Mouse (Mus musculus): ENCODE results near the gene Stk11. TPM values are rescaled to one million over a fixed set of nuclear protein-coding genes. Genes with fewer than 3 reads are reported as not detected.

The Stk11 gene
- polyA plus RNA-seq, 1 experiment from 2014 or later, result 20.5 TPM

Other genes starting within 250 kb of the Stk11 start
- 12.2 and 13.3 TPM in 2 replicates for gene Prtn3, start 241.3 kb upstream of the Stk11 start, polyA plus RNA-seq (2015; fragmentation: Nextera tagmentation; extraction: Ambion mirVana)
- 496 and 503 TPM in 2 replicates for gene Plppr3, start 241.2 kb upstream of the Stk11 start, polyA plus RNA-seq (2015; fragmentation: Nextera tagmentation; extraction: Ambion mirVana)
- 1.2 TPM in 1 of 2 replicates, not detected in the other for gene Elane, start 229.6 kb upstream of the Stk11 start, polyA plus RNA-seq (2015; fragmentation: Nextera tagmentation; extraction: Ambion mirVana)
- gene Cfd, start 224.9 kb upstream of the Stk11 start, polyA plus RNA-seq (2015; fragmentation: Nextera tagmentation; extraction: Ambion mirVana), result not detected in 2 replicates
- gene Med16, start 206.9 kb upstream of the Stk11 start, polyA plus RNA-seq (2015; fragmentation: Nextera tagmentation; extraction: Ambion mirVana), result 64.5 and 66.5 TPM in 2 replicates
- not detected in 2 replicates for gene Gm26602, start 204.9 kb upstream of the Stk11 start, polyA plus RNA-seq (2015; fragmentation: Nextera tagmentation; extraction: Ambion mirVana)
- gene Kiss1r, start 198.8 kb upstream of the Stk11 start, polyA plus RNA-seq (2015; fragmentation: Nextera tagmentation; extraction: Ambion mirVana), result 3.1 and 3.3 TPM in 2 replicates
- gene R3hdm4, start 194.6 kb upstream of the Stk11 start, polyA plus RNA-seq (2015; fragmentation: Nextera tagmentation; extraction: Ambion mirVana), result 292 and 296 TPM in 2 replicates
- gene Arid3a, start 188.8 kb upstream of the Stk11 start, polyA plus RNA-seq (2015; fragmentation: Nextera tagmentation; extraction: Ambion mirVana), result 2.9 and 4.7 TPM in 2 replicates
- gene Wdr18, start 155.7 kb upstream of the Stk11 start, polyA plus RNA-seq (2015; fragmentation: Nextera tagmentation; extraction: Ambion mirVana), result 87.3 and 87.5 TPM in 2 replicates
- gene Grin3b, start 145.1 kb upstream of the Stk11 start, polyA plus RNA-seq (2015; fragmentation: Nextera tagmentation; extraction: Ambion mirVana), result 0.34 and 0.66 TPM in 2 replicates
- 24.3 and 28.3 TPM in 2 replicates for gene Tmem259, start 131.5 kb upstream of the Stk11 start, polyA plus RNA-seq (2015; fragmentation: Nextera tagmentation; extraction: Ambion mirVana)
- 28.6 and 34.4 TPM in 2 replicates for gene Cnn2, start 127.2 kb upstream of the Stk11 start, polyA plus RNA-seq (2015; fragmentation: Nextera tagmentation; extraction: Ambion mirVana)
- 4.4 and 4.8 TPM in 2 replicates for gene Abca7, start 119.3 kb upstream of the Stk11 start, polyA plus RNA-seq (2015; fragmentation: Nextera tagmentation; extraction: Ambion mirVana)
- 1.9 and 2.2 TPM in 2 replicates for gene Arhgap45, start 99.2 kb upstream of the Stk11 start, polyA plus RNA-seq (2015; fragmentation: Nextera tagmentation; extraction: Ambion mirVana)
- gene Polr2e, start 76.0 kb upstream of the Stk11 start, polyA plus RNA-seq (2015; fragmentation: Nextera tagmentation; extraction: Ambion mirVana), result 132 and 148 TPM in 2 replicates
- 522 and 546 TPM in 2 replicates for gene Gpx4, start 68.6 kb upstream of the Stk11 start, polyA plus RNA-seq (2015; fragmentation: Nextera tagmentation; extraction: Ambion mirVana)
- 13.8 and 16.8 TPM in 2 replicates for gene Sbno2, start 10.2 kb upstream of the Stk11 start, polyA plus RNA-seq (2015; fragmentation: Nextera tagmentation; extraction: Ambion mirVana)
- gene Atp5d, start 22.8 kb downstream of the Stk11 start, polyA plus RNA-seq (2015; fragmentation: Nextera tagmentation; extraction: Ambion mirVana), result 444 and 468 TPM in 2 replicates
- 65.7 and 66.9 TPM in 2 replicates for gene Cbarp, start 25.0 kb downstream of the Stk11 start, polyA plus RNA-seq (2015; fragmentation: Nextera tagmentation; extraction: Ambion mirVana)
- gene Midn, start 32.5 kb downstream of the Stk11 start, polyA plus RNA-seq (2015; fragmentation: Nextera tagmentation; extraction: Ambion mirVana), result 29.5 and 29.9 TPM in 2 replicates
- 364 and 392 TPM in 2 replicates for gene Cirbp, start 50.2 kb downstream of the Stk11 start, polyA plus RNA-seq (2015; fragmentation: Nextera tagmentation; extraction: Ambion mirVana)
- gene 1600002K03Rik, start 57.1 kb downstream of the Stk11 start, polyA plus RNA-seq (2015; fragmentation: Nextera tagmentation; extraction: Ambion mirVana), result 13.3 and 14.7 TPM in 2 replicates
- 53.4 and 54.6 TPM in 2 replicates for gene Efna2, start 63.7 kb downstream of the Stk11 start, polyA plus RNA-seq (2015; fragmentation: Nextera tagmentation; extraction: Ambion mirVana)
- 56.4 and 59.5 TPM in 2 replicates for gene Mum1, start 110.6 kb downstream of the Stk11 start, polyA plus RNA-seq (2015; fragmentation: Nextera tagmentation; extraction: Ambion mirVana)
- gene Ndufs7, start 133.3 kb downstream of the Stk11 start, polyA plus RNA-seq (2015; fragmentation: Nextera tagmentation; extraction: Ambion mirVana), result 290 and 305 TPM in 2 replicates
- 16.8 and 18.9 TPM in 2 replicates for gene Gamt, start 145.2 kb downstream of the Stk11 start, polyA plus RNA-seq (2015; fragmentation: Nextera tagmentation; extraction: Ambion mirVana)
- gene Dazap1, start 145.7 kb downstream of the Stk11 start, polyA plus RNA-seq (2015; fragmentation: Nextera tagmentation; extraction: Ambion mirVana), result 60.5 and 60.8 TPM in 2 replicates
- gene Rps15, start 176.7 kb downstream of the Stk11 start, polyA plus RNA-seq (2015; fragmentation: Nextera tagmentation; extraction: Ambion mirVana), result 516 and 528 TPM in 2 replicates
- gene Apc2, start 180.2 kb downstream of the Stk11 start, polyA plus RNA-seq (2015; fragmentation: Nextera tagmentation; extraction: Ambion mirVana), result 223 and 247 TPM in 2 replicates
- 25.4 and 28.0 TPM in 2 replicates for gene 2310011J03Rik, start 204.7 kb downstream of the Stk11 start, polyA plus RNA-seq (2015; fragmentation: Nextera tagmentation; extraction: Ambion mirVana)
- 4.4 and 5.8 TPM in 2 replicates for gene Pcsk4, start 213.7 kb downstream of the Stk11 start, polyA plus RNA-seq (2015; fragmentation: Nextera tagmentation; extraction: Ambion mirVana)
- 5.5 TPM in 2 replicates for gene Reep6, start 214.2 kb downstream of the Stk11 start, polyA plus RNA-seq (2015; fragmentation: Nextera tagmentation; extraction: Ambion mirVana)
- 0.67 and 0.79 TPM in 2 replicates for gene Adamtsl5, start 232.6 kb downstream of the Stk11 start, polyA plus RNA-seq (2015; fragmentation: Nextera tagmentation; extraction: Ambion mirVana)
- gene Plk5, start 240.7 kb downstream of the Stk11 start, polyA plus RNA-seq (2015; fragmentation: Nextera tagmentation; extraction: Ambion mirVana), result 6.2 TPM in 2 replicates

Data from midbrain, embryonic 15.5 days (tissue).